ENCODE assay signal across 8 mouse cellular contexts in the genomic region with DNA sequence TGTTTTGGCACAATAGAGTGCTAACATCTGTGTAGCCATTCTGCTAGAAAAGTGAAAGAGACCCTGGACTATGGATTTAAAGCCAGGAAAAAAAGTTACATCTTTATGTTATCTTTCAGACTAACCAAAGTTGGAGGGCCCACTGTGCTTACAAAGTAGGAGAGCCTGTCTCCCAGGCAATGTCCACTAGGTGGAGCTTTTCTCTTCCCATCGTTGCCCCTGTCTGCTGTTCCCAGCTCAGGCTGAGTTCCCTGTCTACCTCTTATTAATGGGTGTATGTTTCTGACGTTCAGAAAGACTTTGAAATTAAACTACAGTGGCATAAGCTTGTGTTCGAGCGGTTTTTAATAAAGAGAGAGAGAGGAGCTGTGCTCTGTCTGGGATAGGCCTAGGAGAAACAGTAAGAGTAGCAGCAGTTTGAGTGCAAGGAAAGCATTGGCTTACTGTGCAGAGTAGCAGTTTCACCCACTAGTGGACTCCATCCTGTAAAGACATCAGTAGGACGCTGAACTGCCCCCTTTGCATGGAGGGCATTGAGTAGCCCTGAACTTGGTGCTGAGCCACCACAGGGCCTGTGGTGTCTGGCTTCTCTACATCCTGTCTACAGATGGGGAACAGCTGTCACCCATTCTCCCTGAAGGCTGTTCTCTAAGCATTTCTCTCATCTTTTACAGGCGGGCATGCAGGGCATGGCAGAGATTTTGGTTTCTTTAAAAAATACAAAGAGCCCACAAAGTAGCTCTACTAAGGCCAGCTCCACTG. TPM values are rescaled to one million over a fixed set of nuclear protein-coding genes. Genes with fewer than 3 reads are reported as not detected.
DNase-seq lines count a peak whose midpoint lies in the region; ATAC-seq and TF ChIP-seq lines count a peak whose summit lies in the region.

No protein-coding gene starts in this region.

- no peak for TF ChIP-seq POLR2A in CH12.LX (IDR thresholded peaks at IDR 0.05; ENCODE audit: low read depth, low read length)

- H3K27ac ChIP-seq in CH12.LX (ENCODE audit: insufficient read depth, low read depth), result no peak overlapping the region
- no peak overlapping the region for H3K27ac ChIP-seq in forebrain, embryonic 16.5 days (ENCODE audit: low read length)
- H3K27ac ChIP-seq in hindbrain, embryonic 14.5 days, result no peak overlapping the region
- no peak overlapping the region for H3K27ac ChIP-seq in midbrain, embryonic 15.5 days

- no peak overlapping the region for H3K4me3 ChIP-seq in CH12.LX (replicated peaks in 1 of 3; ENCODE audit: low read depth in 2 of 3, low read length in 2 of 3, poor library complexity in 1 of 3)
- no peak overlapping the region for H3K4me3 ChIP-seq in forebrain, embryonic 16.5 days (replicated peaks; ENCODE audit: low read length)
- no peak overlapping the region for H3K4me3 ChIP-seq in hindbrain, embryonic 14.5 days (replicated peaks; ENCODE audit: low read length)
- no peak overlapping the region for H3K4me3 ChIP-seq in midbrain, embryonic 15.5 days

- 60% methylated on average over 6 of the region's 6 CpGs for WGBS in forebrain, embryonic 16.5 days
- 62% methylated on average over 6 of the region's 6 CpGs for WGBS in hindbrain, embryonic 14.5 days
- 63% methylated on average over 6 of the region's 6 CpGs for WGBS in midbrain, embryonic 15.5 days

- in situ Hi-C loops in CH12.LX (cut with MboI; ENCODE audit: low pct_ligation_motif_present, low pct_unique_long_range_greater_than_20kb, low sequenced_read_pairs), result no loop called here

- peaks cover 75 to 97% of the 10 kb centered on the region in 2 experiments for H3K36me3 ChIP-seq in CH12.LX (replicated peaks in 1 of 2; ENCODE audit: control insufficient read depth in 1 of 2, insufficient read depth in 1 of 2, low read length in 1 of 2)
- peaks cover 19% of the 10 kb centered on the region for H3K36me3 ChIP-seq in forebrain, embryonic 16.5 days (ENCODE audit: control insufficient read depth, insufficient read depth)
- peaks cover 83% of the 10 kb centered on the region for H3K36me3 ChIP-seq in hindbrain, embryonic 14.5 days (replicated peaks; ENCODE audit: control insufficient read depth, insufficient read depth)
- H3K36me3 ChIP-seq in midbrain, embryonic 15.5 days (replicated peaks), result peaks cover 41% of the 10 kb centered on the region; the same call in 1 of the 2 replicates

- no peaks in the 10 kb centered on the region for H3K4me1 ChIP-seq in CH12.LX (ENCODE audit: control insufficient read depth in 1 of 2, insufficient read depth in 2 of 2)
- no peaks in the 10 kb centered on the region for H3K4me1 ChIP-seq in forebrain, embryonic 16.5 days (replicated peaks; ENCODE audit: control insufficient read depth, insufficient read depth, low read length)
- H3K4me1 ChIP-seq in hindbrain, embryonic 14.5 days (replicated peaks; ENCODE audit: control insufficient read depth, insufficient read depth, low read length), result no peaks in the 10 kb centered on the region
- H3K4me1 ChIP-seq in midbrain, embryonic 15.5 days, result no peaks in the 10 kb centered on the region

- peak; percentile 71 to 78 for TF ChIP-seq CTCF in CH12.LX (conservative IDR thresholded peaks at IDR 0.05 in 1 of 2, IDR thresholded peaks at IDR 0.05 in 1 of 2; ENCODE audit: low read depth in 2 of 2, low read length in 2 of 2)

- peaks cover 4% of the 10 kb centered on the region for H3K9me3 ChIP-seq in CH12.LX (replicated peaks; ENCODE audit: low read length)
- H3K9me3 ChIP-seq in forebrain, embryonic 16.5 days (ENCODE audit: control insufficient read depth, low read length), result no peaks in the 10 kb centered on the region
- no peaks in the 10 kb centered on the region for H3K9me3 ChIP-seq in hindbrain, embryonic 14.5 days (ENCODE audit: control insufficient read depth, low read length)
- no peaks in the 10 kb centered on the region for H3K9me3 ChIP-seq in midbrain, embryonic 15.5 days

- H3K79me2 ChIP-seq in CH12.LX (replicated peaks; ENCODE audit: control insufficient read depth, extremely low read depth, insufficient read depth, poor library complexity, severe bottlenecking), result peaks cover 20% of the 10 kb centered on the region

- no peak overlapping the region for H3K9ac ChIP-seq in CH12.LX (ENCODE audit: insufficient read depth, low read depth)
- H3K9ac ChIP-seq in forebrain, embryonic 16.5 days (replicated peaks; ENCODE audit: low read depth, low read length), result no peak overlapping the region
- no peak overlapping the region for H3K9ac ChIP-seq in hindbrain, embryonic 14.5 days
- H3K9ac ChIP-seq in midbrain, embryonic 15.5 days, result no peak overlapping the region

- no peak for TF ChIP-seq EP300 in CH12.LX (IDR thresholded peaks at IDR 0.05; ENCODE audit: low read length)

- DNase-seq in 3T3-L1 (ENCODE audit: low read depth, low spot score), result peak; percentile 64
- peak; percentile 44 for DNase-seq in CH12.LX (ENCODE audit: extremely low read depth)
- peak; percentile 32 for DNase-seq in c-Kit-positive CD71-negative TER-119-negative erythroid progenitor cells, embryonic 14.5 days (ENCODE audit: low read depth)
- DNase-seq in hindbrain, embryonic 14.5 days (ENCODE audit: low spot score), result peak; percentile 76
- DNase-seq in left cerebral cortex, postnatal 14 days (ENCODE audit: low spot score in 2 of 2), result peak; percentile 54 to 66
- DNase-seq in thymus, postnatal 36 days, result peak; percentile 8 to 13

- H3K27me3 ChIP-seq in CH12.LX (replicated peaks), result no peaks in the 10 kb centered on the region
- H3K27me3 ChIP-seq in forebrain, embryonic 16.5 days (replicated peaks; ENCODE audit: control insufficient read depth, insufficient read depth, low read length), result no peaks in the 10 kb centered on the region
- no peaks in the 10 kb centered on the region for H3K27me3 ChIP-seq in hindbrain, embryonic 14.5 days (ENCODE audit: control insufficient read depth, insufficient read depth, low read length)
- H3K27me3 ChIP-seq in midbrain, embryonic 15.5 days (replicated peaks), result no peaks in the 10 kb centered on the region

- ATAC-seq in forebrain, embryonic 16.5 days, result peak; percentile 74
- no peak for ATAC-seq in hindbrain, embryonic 14.5 days (ENCODE audit: low FRiP score)
- ATAC-seq in midbrain, embryonic 15.5 days (replicated peaks), result 0 out of 2 replicates have a peak, but pooled peaks have one; percentile 17

- TF ChIP-seq RAD21 in CH12.LX (IDR thresholded peaks at IDR 0.05; ENCODE audit: low read depth, low read length), result peak; percentile 42

- H3K4me2 ChIP-seq in CH12.LX (ENCODE audit: insufficient read depth, low read depth, poor library complexity, severe bottlenecking), result no peak overlapping the region
- no peak overlapping the region for H3K4me2 ChIP-seq in forebrain, embryonic 16.5 days (ENCODE audit: low read length)
- H3K4me2 ChIP-seq in hindbrain, embryonic 14.5 days (replicated peaks), result no peak overlapping the region
- no peak overlapping the region for H3K4me2 ChIP-seq in midbrain, embryonic 15.5 days

- dilution Hi-C loops in CH12.LX (cut with MboI; ENCODE audit: extremely low pct_ligation_motif_present, extremely low pct_unique_long_range_greater_than_20kb, low sequenced_read_pairs), result no loop called here

- intact Hi-C loops in left cerebral cortex, postnatal 14 days (cut with DNase I), result loop anchor here (5.0 kb wide), 1 partner anchor 350 kb away; no protein-coding TSS in a partner anchor

TF ChIP-seq in CH12.LX, 34 proteins besides CTCF, POLR2A, EP300 and RAD21:
- TF ChIP-seq NELFE (IDR thresholded peaks at IDR 0.05; ENCODE audit: low read depth, low read length) (no peak), UBTF (IDR thresholded peaks at IDR 0.05; ENCODE audit: low read depth, low read length) (no peak), IRF4 (IDR thresholded peaks at IDR 0.05; ENCODE audit: low read depth, low read length) (0 out of 2 replicates have a peak, but pooled peaks have one; percentile 19), PAX5 (IDR thresholded peaks at IDR 0.05; ENCODE audit: low read length) (no peak), MAX (IDR thresholded peaks at IDR 0.05; ENCODE audit: low read length) (no peak), E2F4 (IDR thresholded peaks at IDR 0.05; ENCODE audit: insufficient replicate concordance, low read depth, low read length) (no peak), ZMIZ1 (IDR thresholded peaks at IDR 0.05; ENCODE audit: low read depth, low read length) (no peak), GABPA (IDR thresholded peaks at IDR 0.05; ENCODE audit: insufficient replicate concordance, low read depth, low read length) (no peak), CHD2 (IDR thresholded peaks at IDR 0.05; ENCODE audit: low read length) (no peak), SMC3 (IDR thresholded peaks at IDR 0.05; ENCODE audit: low read depth, low read length) (peak; percentile 62), TCF12 (IDR thresholded peaks at IDR 0.05; ENCODE audit: low read depth, low read length) (no peak), ZKSCAN1 (IDR thresholded peaks at IDR 0.05; ENCODE audit: borderline replicate concordance, low read depth, low read length) (no peak), JUND (conservative IDR thresholded peaks at IDR 0.05; ENCODE audit: low read depth, low read length) (no peak), POLR2AphosphoS2 (IDR thresholded peaks at IDR 0.05; ENCODE audit: low read depth, low read length) (no peak), BHLHE40 (IDR thresholded peaks at IDR 0.05; ENCODE audit: low read depth, low read length) (no peak), RCOR1 (conservative IDR thresholded peaks at IDR 0.05; ENCODE audit: low read depth, low read length) (no peak), ETS1 (conservative IDR thresholded peaks at IDR 0.05; ENCODE audit: low read depth, low read length) (no peak), MAZ (IDR thresholded peaks at IDR 0.05; ENCODE audit: low read depth, low read length) (no peak)

RNA-seq across cellular contexts. Expression of gene Nufip1, which starts 11.4 kb away (rescaled TPM):
- total RNA-seq in CH12.LX (2012; rRNA removed) (14.8 and 17.5 TPM in 2 replicates), CH12.LX (2014; rRNA removed) (31.7 and 32.1 TPM in 2 replicates)
- polyA plus RNA-seq in CH12.LX (2012; ENCODE audit: insufficient read length, low read depth), result 24.6 and 28.4 TPM in 2 replicates
- 15.4 and 16.5 TPM in 2 replicates for polyA plus RNA-seq in forebrain, embryonic 16.5 days (2015; fragmentation: Nextera tagmentation; extraction: Ambion mirVana)
- 11.1 and 11.9 TPM in 2 replicates for polyA plus RNA-seq in hindbrain, embryonic 14.5 days (2014; fragmentation: Nextera tagmentation; extraction: Ambion mirVana)
- 1 to 10 TPM; 7.3 to 7.9 TPM for total RNA-seq in left cerebral cortex, postnatal 14 days (2021)
- 12.8 and 13.2 TPM in 2 replicates for polyA plus RNA-seq in midbrain, embryonic 15.5 days (2015; fragmentation: Nextera tagmentation; extraction: Ambion mirVana)

RNA-seq across cellular contexts. Expression of gene Gpalpp1, which starts 11.5 kb away (rescaled TPM):
- 12.9 and 13.5 TPM in 2 replicates for total RNA-seq in CH12.LX (2012; rRNA removed)
- 25.2 and 26.1 TPM in 2 replicates for total RNA-seq in CH12.LX (2014; rRNA removed)
- polyA plus RNA-seq in CH12.LX (2012; ENCODE audit: insufficient read length, low read depth), result 18.9 and 20.2 TPM in 2 replicates
- 16.1 and 17.2 TPM in 2 replicates for polyA plus RNA-seq in forebrain, embryonic 16.5 days (2015; fragmentation: Nextera tagmentation; extraction: Ambion mirVana)
- 13.4 and 14.0 TPM in 2 replicates for polyA plus RNA-seq in hindbrain, embryonic 14.5 days (2014; fragmentation: Nextera tagmentation; extraction: Ambion mirVana)
- total RNA-seq in left cerebral cortex, postnatal 14 days (2021), result 10 to 100 TPM; 19.9 to 21.1 TPM
- 13.9 TPM in 2 replicates for polyA plus RNA-seq in midbrain, embryonic 15.5 days (2015; fragmentation: Nextera tagmentation; extraction: Ambion mirVana)

Comparison
In these comparisons a context has a peak if more than half of its experiments do, and no peak if none do; other contexts are left out.
1. DNase-seq: peak in every context shown above with its lines; median percentile 76 in hindbrain, embryonic 14.5 days; 64 in 3T3-L1; 60 in left cerebral cortex, postnatal 14 days; 44 in CH12.LX; 32 in c-Kit-positive CD71-negative TER-119-negative erythroid progenitor cells, embryonic 14.5 days; 10 in thymus, postnatal 36 days.